Mouse (Mus musculus): ENCODE results near the gene Krt14.

The Krt14 gene

DNA sequence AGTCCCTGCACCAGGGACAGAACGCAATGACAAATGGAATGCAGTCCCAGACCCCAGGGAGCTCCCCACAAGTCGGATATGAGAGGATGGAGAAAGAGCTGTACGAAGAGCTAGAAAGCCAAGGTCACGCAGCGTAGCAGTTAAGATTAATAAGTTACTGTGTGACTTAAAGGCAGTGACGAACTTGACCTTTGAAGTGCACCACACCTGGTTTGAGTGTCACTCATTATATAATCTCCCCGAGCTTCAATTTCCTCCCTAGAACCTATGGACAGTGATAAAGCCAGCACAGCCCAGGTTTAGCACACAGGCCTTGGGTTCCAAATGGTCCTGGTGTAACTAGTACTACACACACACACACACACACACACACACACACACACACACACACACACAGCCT is 43.0 kb downstream of the Krt14 start:
- DNase-seq, result no peak

GRCm38 (mm10) chr11:100157908-100158477 is 49.4 kb downstream of the Krt14 start:
- no peak for DNase-seq

GRCm38 (mm10) chr11:100157331-100157730 is 50.0 kb downstream of the Krt14 start:
- no peak for DNase-seq

GRCm38 (mm10) chr11:100155497-100156255 is 51.7 kb downstream of the Krt14 start:
- DNase-seq, result no peak
